Mouse (Mus musculus): ENCODE data around the gene Gm8890. TPM values are rescaled to one million over a fixed set of nuclear protein-coding genes. Genes with fewer than 3 reads are reported as not detected.
"Not testable (repeated sequence)": the region's sequence is repeated elsewhere in the genome, so short reads cannot be mapped to it uniquely, and the experiment has no call there.

Gene Gm8890
- not detected in 2 replicates for polyA plus RNA-seq (2015; fragmentation: Nextera tagmentation; extraction: Ambion mirVana)

- H3K9me3 ChIP-seq (replicated peaks); H3K27ac ChIP-seq; ATAC-seq; H3K9ac ChIP-seq; H3K4me3 ChIP-seq; H3K36me3 ChIP-seq (ENCODE audit: poor library complexity, severe bottlenecking); H3K4me2 ChIP-seq; H3K27me3 ChIP-seq; H3K4me1 ChIP-seq: not testable (repeated sequence)
- 57% methylated on average over 1 of the region's 2 CpGs for WGBS
Measured at GRCm38 (mm10) chr5:11255733-11256132, at the start of gene Gm8890. TSS of gene Gm8890 (plus strand) at chr5:11256033.

GRCm38 (mm10) chr5:11256221-11256620 is 388 bp downstream of the Gm8890 start:
- H3K36me3 ChIP-seq (ENCODE audit: poor library complexity, severe bottlenecking); H3K4me1 ChIP-seq; H3K9me3 ChIP-seq (replicated peaks); H3K4me2 ChIP-seq; H3K27me3 ChIP-seq; H3K9ac ChIP-seq; H3K4me3 ChIP-seq; ATAC-seq; H3K27ac ChIP-seq: not testable (repeated sequence)
- 56% methylated on average over 1 of the region's 1 CpGs for WGBS

Other genes with a start within 250 kb of the Gm8890 start
- not detected in 2 replicates for gene Gm8879, start 128.4 kb upstream of the Gm8890 start, polyA plus RNA-seq (2015; fragmentation: Nextera tagmentation; extraction: Ambion mirVana)
- gene Gm5861, start 73.0 kb upstream of the Gm8890 start, polyA plus RNA-seq (2015; fragmentation: Nextera tagmentation; extraction: Ambion mirVana), result not detected in 2 replicates
- gene Speer1, start 85.5 kb downstream of the Gm8890 start, polyA plus RNA-seq (2015; fragmentation: Nextera tagmentation; extraction: Ambion mirVana), result not detected in 2 replicates
- not detected in 2 replicates for gene Gm8897, start 160.4 kb downstream of the Gm8890 start, polyA plus RNA-seq (2015; fragmentation: Nextera tagmentation; extraction: Ambion mirVana)
- not detected in 2 replicates for gene Gm8906, start 246.7 kb downstream of the Gm8890 start, polyA plus RNA-seq (2015; fragmentation: Nextera tagmentation; extraction: Ambion mirVana)

All from forebrain, embryonic 13.5 days (tissue).